Mouse (Mus musculus): ENCODE data around the gene Ino80b.

DNA sequence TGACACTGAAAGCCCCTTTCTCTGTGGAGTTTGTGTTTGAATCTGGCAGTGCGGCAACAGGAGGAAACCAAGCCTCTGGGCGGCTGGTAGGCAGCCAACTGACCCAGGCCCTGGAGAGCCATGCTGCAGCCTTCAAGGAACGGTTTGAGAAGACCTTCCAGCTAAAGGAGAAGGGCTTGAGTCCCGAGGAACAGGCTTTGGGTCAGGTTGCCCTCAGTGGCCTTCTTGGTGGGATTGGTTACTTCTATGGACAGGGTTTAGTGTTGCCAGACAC lies 8.1 kb downstream of the Ino80b start:
- TF ChIP-seq CTCF (IDR thresholded peaks at IDR 0.05; ENCODE audit: borderline replicate concordance, extremely low read depth, insufficient read depth, insufficient read length) = no peak
- no peak for TF ChIP-seq POLR2A (IDR thresholded peaks at IDR 0.05; ENCODE audit: borderline replicate concordance, extremely low read depth, insufficient read depth, insufficient read length, poor library complexity, severe bottlenecking)

Measured in brain, embryonic 14.5 days (tissue).